Mouse (Mus musculus): ENCODE results near the gene Cltc. TPM values are rescaled to one million over a fixed set of nuclear protein-coding genes. Genes with fewer than 3 reads are reported as not detected.

Gene Cltc
- polyA plus RNA-seq, 1 experiment from 2014 or later: 135 TPM

DNA sequence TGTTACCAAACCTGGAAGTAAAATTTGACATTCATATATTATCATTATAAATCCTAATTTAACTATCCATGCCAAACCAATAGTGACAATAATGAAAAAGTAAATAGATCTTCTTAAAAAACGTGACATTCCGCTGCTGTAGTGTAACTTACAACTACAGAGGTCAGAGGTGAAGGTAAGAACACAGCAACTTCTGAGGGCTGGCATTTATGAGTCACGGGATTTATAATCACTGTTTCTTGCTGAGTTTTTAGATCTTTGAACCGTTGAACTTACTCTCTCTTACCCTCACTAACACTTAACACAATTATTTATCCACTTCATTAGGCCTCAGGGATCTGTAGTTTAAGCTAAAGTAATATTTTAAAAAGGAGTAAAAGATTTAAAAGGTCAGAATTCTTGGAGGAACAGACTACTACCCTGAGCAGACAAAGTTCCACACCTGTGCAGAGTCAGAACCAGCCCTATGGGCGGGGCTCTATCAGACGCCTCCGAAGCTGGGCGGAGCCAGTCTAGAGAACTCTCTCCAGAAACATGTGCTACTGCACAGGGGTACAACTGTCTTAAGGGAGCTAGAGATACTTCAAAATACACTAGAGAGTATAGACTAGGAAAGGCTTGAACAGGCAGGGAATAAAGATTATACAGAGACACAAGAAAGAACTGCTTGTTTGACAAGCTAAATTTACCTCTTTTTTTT, 19.9 kb downstream of the Cltc start:
- Histone ChIP-seq H3K4me1 (no peaks in the 10 kb centered on the region), H3K4me2 (replicated peaks) (no peak overlapping the region), H3K9me3 (no peaks in the 10 kb centered on the region), H3K27ac (no peak overlapping the region), H3K36me3 (peaks cover 14% of the 10 kb centered on the region; the same call in 1 of the 2 replicates), H3K9ac (no peak overlapping the region), H3K4me3 (no peak overlapping the region), H3K27me3 (no peaks in the 10 kb centered on the region)
- no peak for ATAC-seq (ENCODE audit: insufficient number of reproducible peaks, insufficient read depth, low FRiP score, low TSS enrichment)
- 83% methylated on average over 8 of the region's 8 CpGs for WGBS

DNA sequence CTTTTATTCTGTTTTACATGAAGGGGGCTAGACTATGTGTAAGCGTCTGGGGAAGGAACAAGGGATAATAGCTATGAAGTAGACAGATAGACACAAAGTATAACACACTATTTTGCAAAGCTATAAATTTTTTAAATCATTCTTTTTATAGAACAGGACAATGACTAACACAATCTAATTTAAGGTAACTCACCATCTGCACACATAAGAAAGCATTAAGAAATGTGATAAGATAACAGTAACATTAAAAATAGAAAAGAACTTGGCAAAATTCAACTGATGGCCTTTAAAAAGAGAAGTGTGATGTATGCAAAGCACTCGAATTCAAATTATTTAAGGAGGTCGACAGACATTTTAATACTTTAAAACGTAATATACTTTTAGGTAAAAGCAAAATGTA, 22.4 kb downstream of the Cltc start:
- 89% methylated on average over 4 of the region's 4 CpGs for WGBS
- H3K36me3 ChIP-seq: peaks cover 28% of the 10 kb centered on the region
- no peak for ATAC-seq (ENCODE audit: insufficient number of reproducible peaks, insufficient read depth, low FRiP score, low TSS enrichment)
- H3K4me2 ChIP-seq (replicated peaks): no peak overlapping the region
- no peaks in the 10 kb centered on the region for H3K27me3 ChIP-seq
- no peak overlapping the region for H3K27ac ChIP-seq
- H3K4me3 ChIP-seq: no peak overlapping the region
- no peaks in the 10 kb centered on the region for H3K9me3 ChIP-seq
- no peak overlapping the region for H3K9ac ChIP-seq
- no peaks in the 10 kb centered on the region for H3K4me1 ChIP-seq

DNA sequence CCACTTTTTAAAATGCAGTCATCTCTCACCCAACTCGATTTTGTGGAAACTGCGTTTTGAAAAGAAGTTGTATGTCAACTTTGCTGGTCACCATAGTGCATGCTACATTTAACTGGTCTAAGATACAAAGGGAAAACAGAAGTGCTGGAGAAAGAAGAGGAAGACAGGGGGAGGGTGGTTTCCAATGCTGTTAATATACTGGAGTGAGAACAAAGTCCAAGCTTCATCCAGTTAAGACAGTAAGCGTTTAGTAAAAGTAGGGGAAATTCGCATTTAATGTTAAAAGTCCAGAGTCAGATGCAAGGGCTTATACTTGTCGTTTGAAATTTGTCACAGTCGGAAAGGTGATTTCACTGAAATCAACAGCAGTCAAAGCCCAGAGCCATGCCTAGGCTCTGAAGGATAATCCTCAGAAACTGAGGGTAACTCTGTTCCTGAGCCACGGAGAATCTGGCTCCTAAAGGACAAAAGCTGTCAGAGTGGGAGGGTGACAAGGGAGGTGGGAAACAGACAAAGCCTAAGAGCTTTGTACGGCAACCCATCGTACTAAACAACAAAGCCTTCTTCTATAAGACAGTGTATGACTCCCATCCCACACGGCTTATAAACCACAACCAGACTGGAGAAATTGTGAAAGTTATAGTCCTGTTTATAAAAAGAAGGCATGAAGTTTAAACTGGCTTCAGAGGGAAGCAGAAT, 23.0 kb downstream of the Cltc start:
- 78% methylated on average over 10 of the region's 10 CpGs for WGBS
- Histone ChIP-seq H3K27me3 (no peaks in the 10 kb centered on the region), H3K4me3 (no peak overlapping the region), H3K4me1 (no peaks in the 10 kb centered on the region), H3K27ac (no peak overlapping the region), H3K4me2 (replicated peaks) (no peak overlapping the region), H3K9me3 (no peaks in the 10 kb centered on the region), H3K36me3 (peaks cover 32% of the 10 kb centered on the region), H3K9ac (no peak overlapping the region)
- ATAC-seq (ENCODE audit: insufficient number of reproducible peaks, insufficient read depth, low FRiP score, low TSS enrichment): no peak

DNA sequence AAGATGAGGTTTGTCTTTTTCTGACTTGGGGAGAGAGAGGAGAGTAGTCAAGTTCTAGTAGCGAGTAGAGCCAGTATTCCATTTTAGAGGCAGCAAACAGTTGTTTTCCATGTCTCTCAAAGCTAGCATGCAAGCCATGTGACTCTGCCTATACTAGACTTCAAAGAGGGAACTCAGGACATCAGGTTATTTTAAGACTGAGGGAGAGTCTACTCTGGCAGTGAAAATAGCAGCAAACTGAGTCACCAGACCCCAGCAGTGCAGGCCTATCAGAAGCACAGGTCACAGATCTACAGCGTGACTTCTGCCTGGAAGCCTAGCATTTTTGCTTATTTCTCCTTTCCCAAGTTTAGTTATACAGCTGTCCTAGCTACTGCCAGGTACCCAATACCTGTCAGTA, 25.9 kb downstream of the Cltc start:
- peaks cover 53% of the 10 kb centered on the region for H3K36me3 ChIP-seq
- no peaks in the 10 kb centered on the region for H3K4me1 ChIP-seq
- no peak for ATAC-seq (ENCODE audit: insufficient number of reproducible peaks, insufficient read depth, low FRiP score, low TSS enrichment)
- no peaks in the 10 kb centered on the region for H3K27me3 ChIP-seq
- H3K4me3 ChIP-seq: no peak overlapping the region
- H3K9me3 ChIP-seq: no peaks in the 10 kb centered on the region
- no peak overlapping the region for H3K4me2 ChIP-seq (replicated peaks)
- no peak overlapping the region for H3K27ac ChIP-seq
- no peak overlapping the region for H3K9ac ChIP-seq
- WGBS: 89% methylated on average over 2 of the region's 2 CpGs

DNA sequence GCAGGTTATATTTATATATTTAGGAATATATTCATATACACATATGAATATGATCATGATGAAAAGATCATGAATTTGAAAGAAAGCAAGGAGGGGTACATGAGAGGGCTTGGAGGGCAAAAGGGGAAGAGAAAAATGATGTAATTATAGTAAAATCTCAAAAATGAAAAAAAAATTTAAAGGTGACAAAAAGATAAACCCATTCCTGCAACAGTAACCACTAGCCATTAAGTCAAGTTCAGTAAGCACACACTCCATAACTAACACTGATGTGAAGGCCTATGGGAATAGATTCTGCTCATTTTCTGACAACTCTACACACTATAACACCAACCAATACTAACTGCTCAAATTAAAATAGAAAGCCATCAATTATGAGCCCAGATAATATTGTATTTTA, 31.8 kb downstream of the Cltc start:
- H3K4me3 ChIP-seq: no peak overlapping the region
- H3K9ac ChIP-seq: no peak overlapping the region
- H3K27me3 ChIP-seq: no peaks in the 10 kb centered on the region
- no peak overlapping the region for H3K27ac ChIP-seq
- H3K9me3 ChIP-seq: no peaks in the 10 kb centered on the region
- H3K36me3 ChIP-seq: peaks cover 61% of the 10 kb centered on the region
- no peak overlapping the region for H3K4me2 ChIP-seq (replicated peaks)
- no peak for ATAC-seq (ENCODE audit: insufficient number of reproducible peaks, insufficient read depth, low FRiP score, low TSS enrichment)
- no peaks in the 10 kb centered on the region for H3K4me1 ChIP-seq

DNA sequence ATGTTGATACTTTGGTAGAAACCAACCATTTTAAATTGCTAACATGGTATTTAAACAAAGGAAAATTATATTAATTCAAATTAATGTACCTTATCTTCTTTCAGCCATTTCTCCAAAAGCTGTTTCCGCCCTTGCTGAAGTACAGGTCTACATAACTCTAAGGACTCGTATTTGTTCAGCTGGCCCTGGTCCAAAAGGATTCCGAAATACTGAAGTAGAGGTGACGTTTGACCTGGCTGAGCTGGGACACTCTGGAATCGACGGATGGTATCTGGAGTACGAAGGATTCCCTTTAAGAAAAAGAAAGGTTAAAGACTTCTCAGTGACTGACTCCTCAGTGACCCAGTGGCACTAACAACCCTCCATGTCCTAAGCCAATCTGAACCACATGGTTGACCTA, 32.4 kb downstream of the Cltc start:
- Histone ChIP-seq H3K36me3 (peaks cover 63% of the 10 kb centered on the region), H3K4me3 (no peak overlapping the region)
- ATAC-seq (ENCODE audit: insufficient number of reproducible peaks, insufficient read depth, low FRiP score, low TSS enrichment): no peak

DNA sequence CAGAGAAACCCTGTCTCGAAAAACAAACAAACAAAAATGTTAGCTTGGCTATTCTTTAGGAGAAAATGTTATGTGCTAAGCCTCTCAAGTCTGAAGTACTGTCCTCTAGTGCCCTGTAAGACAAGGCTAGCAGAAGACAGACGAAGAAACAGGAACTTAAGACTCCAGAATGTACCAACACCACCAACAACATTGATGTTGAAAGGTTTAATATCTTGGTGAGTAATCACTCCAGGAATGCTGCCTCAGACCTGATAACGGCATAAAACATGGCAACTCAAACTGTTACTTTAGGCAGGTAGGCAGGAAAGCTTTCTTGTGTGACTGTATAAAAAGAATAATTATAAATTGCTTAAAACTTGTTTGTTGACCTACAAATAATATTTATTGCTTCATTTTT, 33.4 kb downstream of the Cltc start:
- no peak overlapping the region for H3K9ac ChIP-seq
- ATAC-seq (ENCODE audit: insufficient number of reproducible peaks, insufficient read depth, low FRiP score, low TSS enrichment): no peak
- no peak overlapping the region for H3K27ac ChIP-seq
- H3K4me2 ChIP-seq (replicated peaks): no peak overlapping the region
- peaks cover 66% of the 10 kb centered on the region for H3K36me3 ChIP-seq
- no peaks in the 10 kb centered on the region for H3K4me1 ChIP-seq
- 90% methylated on average over 3 of the region's 3 CpGs for WGBS
- no peaks in the 10 kb centered on the region for H3K27me3 ChIP-seq
- no peaks in the 10 kb centered on the region for H3K9me3 ChIP-seq
- H3K4me3 ChIP-seq: no peak overlapping the region

More for the DNA sequence above, 32.4 kb downstream of the Cltc start:
- H3K9me3 ChIP-seq: no peaks in the 10 kb centered on the region
- H3K27ac ChIP-seq: no peak overlapping the region
- no peak overlapping the region for H3K9ac ChIP-seq
- H3K27me3 ChIP-seq: no peaks in the 10 kb centered on the region
- no peaks in the 10 kb centered on the region for H3K4me1 ChIP-seq
- WGBS: 91% methylated on average over 7 of the region's 7 CpGs
- H3K4me2 ChIP-seq (replicated peaks): no peak overlapping the region

DNA sequence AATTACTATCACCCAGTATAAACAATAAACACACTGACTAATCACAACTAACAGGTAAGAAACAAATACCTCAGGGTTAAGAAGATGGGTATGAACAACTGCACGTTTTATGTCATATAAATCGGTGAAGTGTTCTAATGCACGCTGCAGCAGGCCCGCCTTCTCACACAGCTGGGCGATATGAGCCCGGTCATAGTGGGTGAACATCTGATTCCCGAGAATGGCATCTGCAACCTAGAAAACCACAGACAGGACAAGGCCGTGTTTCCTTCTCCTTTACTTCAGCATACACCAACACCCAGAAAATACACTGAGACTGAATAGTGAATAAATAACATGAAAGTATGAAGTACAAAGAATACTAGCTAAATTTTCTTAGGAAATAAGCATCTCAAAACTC, 38.0 kb downstream of the Cltc start:
- Histone ChIP-seq H3K27ac (no peak overlapping the region), H3K9me3 (no peaks in the 10 kb centered on the region), H3K9ac (no peak overlapping the region), H3K4me3 (no peak overlapping the region), H3K27me3 (no peaks in the 10 kb centered on the region), H3K36me3 (peaks cover 54% of the 10 kb centered on the region), H3K4me1 (no peaks in the 10 kb centered on the region), H3K4me2 (replicated peaks) (no peak overlapping the region)
- no peak for ATAC-seq (ENCODE audit: insufficient number of reproducible peaks, insufficient read depth, low FRiP score, low TSS enrichment)
- 91% methylated on average over 8 of the region's 8 CpGs for WGBS

DNA sequence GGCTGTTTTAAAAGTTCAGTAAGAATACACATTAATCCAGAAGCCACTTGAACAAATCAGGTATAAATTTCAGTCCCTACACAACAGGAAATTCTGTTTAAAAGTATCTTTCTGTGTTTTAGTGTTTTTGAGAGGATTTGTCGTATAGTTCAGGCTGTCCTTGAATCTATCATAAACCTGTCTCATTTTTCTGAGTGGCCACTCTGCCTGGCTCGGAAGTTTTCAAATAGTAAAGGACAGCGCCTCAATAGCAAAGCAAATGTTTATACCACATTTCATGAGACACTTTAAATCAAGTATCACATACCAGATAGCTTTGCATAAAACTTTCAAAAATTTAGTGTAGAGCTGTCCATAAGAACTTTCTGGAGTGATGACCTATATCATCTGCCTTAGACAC, 39.0 kb downstream of the Cltc start:
- Histone ChIP-seq H3K4me3 (no peak overlapping the region), H3K36me3 (peaks cover 51% of the 10 kb centered on the region), H3K9ac (no peak overlapping the region), H3K27me3 (no peaks in the 10 kb centered on the region), H3K27ac (no peak overlapping the region), H3K9me3 (no peaks in the 10 kb centered on the region), H3K4me1 (no peaks in the 10 kb centered on the region), H3K4me2 (replicated peaks) (no peak overlapping the region)
- ATAC-seq (ENCODE audit: insufficient number of reproducible peaks, insufficient read depth, low FRiP score, low TSS enrichment): no peak
- WGBS: 94% methylated on average over 3 of the region's 3 CpGs

DNA sequence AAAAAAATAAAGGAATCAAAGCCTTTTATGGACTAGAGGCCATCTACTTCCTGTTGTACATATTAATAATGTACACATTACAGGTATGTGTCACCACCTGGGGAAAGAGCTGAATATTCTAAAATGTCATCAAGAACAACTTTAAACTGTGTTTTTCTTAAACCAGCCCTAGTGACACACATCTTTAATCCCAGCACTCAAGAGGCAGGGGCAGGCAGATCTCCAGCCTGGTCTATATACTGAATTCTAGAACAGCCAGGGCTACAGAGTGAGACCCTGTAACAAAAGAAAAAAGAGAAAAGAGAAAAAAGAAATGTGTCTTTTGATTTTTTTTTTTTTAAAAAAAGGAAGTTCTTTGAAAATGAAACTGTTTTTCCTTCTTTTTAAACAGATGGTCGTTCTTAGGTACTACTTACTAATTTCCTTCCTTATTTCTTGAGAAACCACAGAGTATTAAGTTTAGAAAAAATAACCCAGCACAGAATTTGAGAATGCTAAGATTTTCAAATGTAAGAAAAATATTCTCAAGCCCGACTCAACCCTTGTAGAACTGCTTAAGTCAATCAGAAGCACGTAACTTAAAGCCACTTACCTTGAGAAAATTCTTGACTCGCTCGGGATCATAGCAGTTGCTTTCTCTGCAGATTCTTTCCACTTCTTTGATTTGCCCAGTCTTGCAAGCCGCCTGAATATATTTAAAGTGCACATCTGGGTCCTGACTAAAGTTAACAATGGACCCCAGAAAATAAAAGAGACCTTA, 39.9 kb downstream of the Cltc start:
- no peak overlapping the region for H3K27ac ChIP-seq
- no peaks in the 10 kb centered on the region for H3K9me3 ChIP-seq
- H3K4me3 ChIP-seq: no peak overlapping the region
- ATAC-seq (ENCODE audit: insufficient number of reproducible peaks, insufficient read depth, low FRiP score, low TSS enrichment): no peak
- no peak overlapping the region for H3K4me2 ChIP-seq (replicated peaks)
- no peak overlapping the region for H3K9ac ChIP-seq
- no peaks in the 10 kb centered on the region for H3K27me3 ChIP-seq
- WGBS: 85% methylated on average over 6 of the region's 6 CpGs
- no peaks in the 10 kb centered on the region for H3K4me1 ChIP-seq
- peaks cover 49% of the 10 kb centered on the region for H3K36me3 ChIP-seq

DNA sequence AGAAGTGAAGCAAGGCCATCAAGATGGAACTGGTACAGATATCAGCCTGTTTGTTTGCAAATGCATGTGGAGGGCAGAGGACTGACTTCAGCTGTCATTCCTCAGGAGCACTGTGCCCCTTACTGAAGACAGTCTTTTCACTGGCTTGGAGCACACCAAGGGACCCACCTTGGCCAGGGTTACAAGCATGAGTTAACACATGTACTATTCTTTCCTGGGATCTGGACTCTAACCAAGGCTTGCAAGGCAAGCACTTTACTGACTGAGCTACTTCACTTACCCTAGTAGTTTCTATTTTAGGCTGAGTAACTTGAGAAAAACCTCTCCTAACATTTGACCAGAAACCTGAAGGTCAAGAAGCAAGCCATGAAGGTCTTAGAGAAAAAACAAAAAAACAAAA, 42.8 kb downstream of the Cltc start:
- Histone ChIP-seq H3K4me3 (no peak overlapping the region), H3K9ac (no peak overlapping the region), H3K4me2 (replicated peaks) (no peak overlapping the region), H3K27ac (no peak overlapping the region), H3K9me3 (no peaks in the 10 kb centered on the region), H3K27me3 (no peaks in the 10 kb centered on the region), H3K4me1 (no peaks in the 10 kb centered on the region), H3K36me3 (peaks cover 49% of the 10 kb centered on the region)
- ATAC-seq (ENCODE audit: insufficient number of reproducible peaks, insufficient read depth, low FRiP score, low TSS enrichment): no peak

DNA sequence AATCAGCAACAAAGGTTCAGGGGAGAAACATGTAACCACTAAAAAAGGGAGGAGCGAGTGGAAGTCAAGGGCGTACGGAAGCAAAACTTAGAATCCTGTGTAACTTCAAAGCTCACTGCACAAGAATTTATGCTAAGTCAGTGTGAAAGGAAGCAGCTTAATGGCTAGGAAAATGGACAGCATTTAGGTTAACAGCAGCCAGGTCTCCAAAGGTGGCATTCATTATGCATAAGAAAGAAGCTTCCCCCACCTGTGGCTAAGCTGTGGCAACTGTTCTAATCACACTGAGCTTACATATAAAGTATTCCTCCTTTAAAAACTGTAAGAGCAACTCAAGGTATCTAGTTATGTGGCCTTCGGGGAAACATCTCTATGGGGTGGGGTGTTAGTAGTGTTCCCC, 56.2 kb downstream of the Cltc start:
- no peak overlapping the region for H3K9ac ChIP-seq
- H3K4me1 ChIP-seq: no peaks in the 10 kb centered on the region
- 91% methylated on average over 4 of the region's 4 CpGs for WGBS
- H3K27me3 ChIP-seq: no peaks in the 10 kb centered on the region
- H3K36me3 ChIP-seq: peaks cover 73% of the 10 kb centered on the region
- no peak overlapping the region for H3K27ac ChIP-seq
- H3K4me3 ChIP-seq: no peak overlapping the region
- no peaks in the 10 kb centered on the region for H3K9me3 ChIP-seq
- no peak for ATAC-seq (ENCODE audit: insufficient number of reproducible peaks, insufficient read depth, low FRiP score, low TSS enrichment)
- no peak overlapping the region for H3K4me2 ChIP-seq (replicated peaks)

Data from embryonic facial prominence, embryonic 12.5 days (tissue).